Mouse (Mus musculus): ENCODE results near the gene Idnk. TPM values are rescaled to one million over a fixed set of nuclear protein-coding genes. Genes with fewer than 3 reads are reported as not detected.

Idnk gene
- polyA plus RNA-seq, 1 experiment from 2014 or later, result 62.7 TPM

GRCm38 (mm10) chr13:58122786-58123297 lies 34.6 kb upstream of the Idnk start:
- H3K9me3 ChIP-seq (ENCODE audit: control insufficient read depth, low read length), result no peaks in the 10 kb centered on the region
- H3K27ac ChIP-seq (ENCODE audit: low read depth, low read length), result no peak overlapping the region
- H3K27me3 ChIP-seq (ENCODE audit: control insufficient read depth, insufficient read depth, low read length), result no peaks in the 10 kb centered on the region
- WGBS, result 45% methylated on average over 10 of the region's 10 CpGs
- no peaks in the 10 kb centered on the region for H3K36me3 ChIP-seq (ENCODE audit: control insufficient read depth, insufficient read depth, low read length)
- H3K9ac ChIP-seq (ENCODE audit: low read depth, low read length), result no peak overlapping the region
- H3K4me2 ChIP-seq (replicated peaks; ENCODE audit: low read depth, low read length), result no peak overlapping the region
- H3K4me3 ChIP-seq (ENCODE audit: low read depth, low read length), result no peak overlapping the region
- ATAC-seq (ENCODE audit: low FRiP score), result no peak
- H3K4me1 ChIP-seq (replicated peaks; ENCODE audit: control insufficient read depth, insufficient read depth, low read length), result peaks cover 3% of the 10 kb centered on the region; the same call in 1 of the 2 replicates
- DNase-seq (ENCODE audit: low spot score), result no peak

- WGBS, result 58% methylated on average over 8 of the region's 8 CpGs
- no peak overlapping the region; the same call in 1 of the 2 replicates for H3K4me2 ChIP-seq (replicated peaks; ENCODE audit: low read depth, low read length)
- no peaks in the 10 kb centered on the region for H3K36me3 ChIP-seq (ENCODE audit: control insufficient read depth, insufficient read depth, low read length)
- no peaks in the 10 kb centered on the region for H3K27me3 ChIP-seq (ENCODE audit: control insufficient read depth, insufficient read depth, low read length)
- no peak for ATAC-seq (ENCODE audit: low FRiP score)
- H3K9me3 ChIP-seq (ENCODE audit: control insufficient read depth, low read length), result no peaks in the 10 kb centered on the region
- DNase-seq (ENCODE audit: low spot score), result no peak
- peaks cover 3% of the 10 kb centered on the region; the same call in 1 of the 2 replicates for H3K4me1 ChIP-seq (replicated peaks; ENCODE audit: control insufficient read depth, insufficient read depth, low read length)
- H3K27ac ChIP-seq (ENCODE audit: low read depth, low read length), result no peak overlapping the region
- H3K4me3 ChIP-seq (ENCODE audit: low read depth, low read length), result no peak overlapping the region
- no peak overlapping the region for H3K9ac ChIP-seq (ENCODE audit: low read depth, low read length)
These were observed 34.1 kb upstream of the Idnk start for GRCm38 (mm10) chr13:58123381-58123780.

GRCm38 (mm10) chr13:58124278-58124677 lies 33.2 kb upstream of the Idnk start:
- Histone ChIP-seq H3K4me3 (ENCODE audit: low read depth, low read length) (no peak overlapping the region), H3K27ac (ENCODE audit: low read depth, low read length) (no peak overlapping the region), H3K27me3 (ENCODE audit: control insufficient read depth, insufficient read depth, low read length) (no peaks in the 10 kb centered on the region), H3K36me3 (ENCODE audit: control insufficient read depth, insufficient read depth, low read length) (no peaks in the 10 kb centered on the region), H3K9ac (ENCODE audit: low read depth, low read length) (no peak overlapping the region), H3K4me2 (replicated peaks; ENCODE audit: low read depth, low read length) (no peak overlapping the region), H3K9me3 (ENCODE audit: control insufficient read depth, low read length) (no peaks in the 10 kb centered on the region), H3K4me1 (replicated peaks; ENCODE audit: control insufficient read depth, insufficient read depth, low read length) (peaks cover 3% of the 10 kb centered on the region; the same call in 1 of the 2 replicates)
- DNase-seq (ENCODE audit: low spot score) (no peak), ATAC-seq (ENCODE audit: low FRiP score) (no peak)
- WGBS, result 92% methylated on average over 3 of the region's 3 CpGs

DNA sequence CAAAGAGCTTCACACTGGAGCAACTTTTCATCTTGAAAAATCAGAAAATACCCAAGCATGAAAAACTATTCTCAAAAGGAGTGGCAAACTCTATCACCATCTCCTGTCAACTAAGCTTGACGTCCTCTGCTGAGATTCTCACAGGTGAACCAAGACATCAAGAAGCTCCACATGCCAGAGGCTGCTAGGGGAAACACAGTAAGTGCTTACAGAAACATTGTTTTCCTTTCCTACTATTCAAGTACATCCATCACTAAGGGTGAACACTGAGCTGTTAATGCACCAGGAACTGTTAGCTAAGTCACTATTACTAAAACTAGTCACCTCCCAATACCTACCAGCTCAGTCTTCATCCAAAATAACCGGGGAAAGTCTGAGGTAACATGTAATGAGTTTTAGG lies 32.5 kb upstream of the Idnk start:
- DNase-seq (ENCODE audit: low spot score), result no peak
- no peak overlapping the region for H3K4me3 ChIP-seq (ENCODE audit: low read depth, low read length)
- H3K4me2 ChIP-seq (replicated peaks; ENCODE audit: low read depth, low read length), result no peak overlapping the region

DNA sequence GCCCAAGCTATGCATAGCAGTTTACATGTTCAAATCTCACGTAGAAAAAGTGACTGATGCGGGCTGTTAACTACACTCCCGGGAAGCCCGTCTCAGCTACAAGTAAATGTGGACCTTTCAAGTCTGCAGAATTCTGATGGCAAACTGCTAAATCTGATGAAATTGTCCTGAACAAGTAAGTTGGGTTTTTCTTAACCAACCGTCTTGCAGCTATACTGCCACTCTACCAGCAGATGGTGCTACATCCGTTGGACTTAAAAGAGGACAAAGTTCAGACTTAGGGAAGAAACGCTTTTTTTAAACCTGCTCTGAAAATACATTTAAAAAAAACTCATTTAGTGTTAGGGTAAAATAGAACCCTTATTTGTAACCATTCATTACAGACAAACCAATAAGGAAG lies 31.3 kb upstream of the Idnk start:
- Histone ChIP-seq H3K27me3 (ENCODE audit: control insufficient read depth, insufficient read depth, low read length) (no peaks in the 10 kb centered on the region), H3K9me3 (ENCODE audit: control insufficient read depth, low read length) (no peaks in the 10 kb centered on the region), H3K27ac (ENCODE audit: low read depth, low read length) (no peak overlapping the region), H3K4me3 (ENCODE audit: low read depth, low read length) (peak overlapping the region; percentile 98), H3K9ac (ENCODE audit: low read depth, low read length) (no peak overlapping the region), H3K36me3 (ENCODE audit: control insufficient read depth, insufficient read depth, low read length) (no peaks in the 10 kb centered on the region), H3K4me1 (replicated peaks; ENCODE audit: control insufficient read depth, insufficient read depth, low read length) (peaks cover 3% of the 10 kb centered on the region; the same call in 1 of the 2 replicates), H3K4me2 (replicated peaks; ENCODE audit: low read depth, low read length) (peak overlapping the region; percentile 47)
- no peak for ATAC-seq (ENCODE audit: low FRiP score)
- peak; percentile 78 for DNase-seq (ENCODE audit: low spot score)
- 37% methylated on average over 7 of the region's 7 CpGs for WGBS

More for the DNA sequence above, 32.5 kb upstream of the Idnk start:
- ATAC-seq (ENCODE audit: low FRiP score), result no peak
- H3K4me1 ChIP-seq (replicated peaks; ENCODE audit: control insufficient read depth, insufficient read depth, low read length), result peaks cover 3% of the 10 kb centered on the region; the same call in 1 of the 2 replicates
- WGBS, result 63% methylated on average over 2 of the region's 2 CpGs
- H3K9me3 ChIP-seq (ENCODE audit: control insufficient read depth, low read length), result no peaks in the 10 kb centered on the region
- H3K27me3 ChIP-seq (ENCODE audit: control insufficient read depth, insufficient read depth, low read length), result no peaks in the 10 kb centered on the region
- no peaks in the 10 kb centered on the region for H3K36me3 ChIP-seq (ENCODE audit: control insufficient read depth, insufficient read depth, low read length)
- no peak overlapping the region for H3K27ac ChIP-seq (ENCODE audit: low read depth, low read length)
- H3K9ac ChIP-seq (ENCODE audit: low read depth, low read length), result no peak overlapping the region

DNA sequence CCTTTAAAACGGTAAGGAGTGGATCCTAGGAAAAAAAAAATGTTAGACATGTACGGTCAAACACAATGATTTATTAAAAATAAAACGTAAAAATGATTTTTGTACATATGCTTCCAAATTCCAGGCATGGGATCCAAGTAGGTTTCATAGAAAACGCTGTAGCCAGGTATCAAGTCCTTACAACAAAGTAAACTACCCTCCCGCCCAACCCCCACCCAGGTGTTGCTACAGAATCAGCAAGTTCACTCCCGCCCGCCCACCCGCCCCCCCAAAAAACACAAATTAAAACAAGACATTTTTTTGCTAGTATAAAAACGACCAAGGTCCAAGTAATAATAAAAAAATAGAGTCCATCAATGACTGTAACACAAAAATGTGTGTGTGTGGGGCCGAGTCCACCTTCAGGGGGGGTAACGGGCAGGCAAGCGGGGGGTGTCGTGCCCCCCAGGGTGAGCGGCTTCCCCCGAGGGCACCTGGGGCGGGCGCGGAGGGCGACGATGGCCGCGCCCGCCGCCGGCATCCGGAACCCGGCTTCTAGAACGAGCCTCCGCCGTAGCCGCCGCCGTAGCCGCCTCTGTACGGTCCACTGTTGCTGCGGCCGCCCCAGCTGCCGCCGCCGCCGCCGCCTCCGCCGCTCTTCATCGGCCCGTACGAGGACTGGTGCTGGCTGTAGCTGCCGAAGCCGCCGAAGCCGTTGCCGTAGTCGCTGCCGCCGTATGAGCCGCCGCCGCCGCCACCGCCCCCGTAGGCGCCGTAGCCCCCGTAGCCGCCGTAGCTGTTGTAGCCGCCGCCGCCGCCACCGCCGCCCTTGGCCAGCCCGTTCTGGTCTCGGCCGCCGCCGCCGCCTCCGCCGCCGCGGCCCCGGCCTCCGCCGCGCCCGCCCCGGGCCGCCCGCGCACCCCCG lies 30.3 kb upstream of the Idnk start:
- H3K9me3 ChIP-seq (ENCODE audit: control insufficient read depth, low read length), result no peaks in the 10 kb centered on the region
- no peaks in the 10 kb centered on the region for H3K27me3 ChIP-seq (ENCODE audit: control insufficient read depth, insufficient read depth, low read length)
- DNase-seq (ENCODE audit: low spot score), result peak; percentile 56
- peaks cover 3% of the 10 kb centered on the region; the same call in 1 of the 2 replicates for H3K4me1 ChIP-seq (replicated peaks; ENCODE audit: control insufficient read depth, insufficient read depth, low read length)
- peak overlapping the region; percentile 98 for H3K4me3 ChIP-seq (ENCODE audit: low read depth, low read length)
- peak overlapping the region; percentile 47 for H3K4me2 ChIP-seq (replicated peaks; ENCODE audit: low read depth, low read length)
- under 1% methylated on average over 52 of the region's 92 CpGs for WGBS
- H3K9ac ChIP-seq (ENCODE audit: low read depth, low read length), result peak overlapping the region; percentile 99
- peak overlapping the region; percentile 97 for H3K27ac ChIP-seq (ENCODE audit: low read depth, low read length)
- ATAC-seq (ENCODE audit: low FRiP score), result no peak
- H3K36me3 ChIP-seq (ENCODE audit: control insufficient read depth, insufficient read depth, low read length), result no peaks in the 10 kb centered on the region

GRCm38 (mm10) chr13:58127766-58128361 lies 29.6 kb upstream of the Idnk start:
- H3K27ac ChIP-seq (ENCODE audit: low read depth, low read length), result peak overlapping the region; percentile 97
- H3K4me1 ChIP-seq (replicated peaks; ENCODE audit: control insufficient read depth, insufficient read depth, low read length), result peaks cover 3% of the 10 kb centered on the region; the same call in 1 of the 2 replicates
- DNase-seq (ENCODE audit: low spot score), result peak; percentile 73
- no peaks in the 10 kb centered on the region for H3K9me3 ChIP-seq (ENCODE audit: control insufficient read depth, low read length)
- under 1% methylated on average over 61 of the region's 81 CpGs for WGBS
- H3K4me2 ChIP-seq (replicated peaks; ENCODE audit: low read depth, low read length), result peak overlapping the region; percentile 47
- H3K27me3 ChIP-seq (ENCODE audit: control insufficient read depth, insufficient read depth, low read length), result no peaks in the 10 kb centered on the region
- peak overlapping the region; percentile 98 for H3K4me3 ChIP-seq (ENCODE audit: low read depth, low read length)
- ATAC-seq (ENCODE audit: low FRiP score), result peak; percentile 55
- peak overlapping the region; percentile 99 for H3K9ac ChIP-seq (ENCODE audit: low read depth, low read length)
- no peaks in the 10 kb centered on the region for H3K36me3 ChIP-seq (ENCODE audit: control insufficient read depth, insufficient read depth, low read length)

- H3K9me3 ChIP-seq (ENCODE audit: control insufficient read depth, low read length), result no peaks in the 10 kb centered on the region
- peak within 1 kb of the TSS; percentile 99 for H3K9ac ChIP-seq (ENCODE audit: low read depth, low read length)
- DNase-seq (ENCODE audit: low spot score) (peak; percentile 95), ATAC-seq (ENCODE audit: low FRiP score) (peak; percentile 96)
- peak within 1 kb of the TSS; percentile 97 for H3K27ac ChIP-seq (ENCODE audit: low read depth, low read length)
- H3K4me3 ChIP-seq (ENCODE audit: low read depth, low read length), result peak within 1 kb of the TSS; percentile 98
- H3K4me2 ChIP-seq (replicated peaks; ENCODE audit: low read depth, low read length), result peak within 1 kb of the TSS; percentile 61
- 0% methylated on average over 30 of the region's 62 CpGs for WGBS
- H3K27me3 ChIP-seq (ENCODE audit: control insufficient read depth, insufficient read depth, low read length), result no peaks in the 10 kb centered on the region
- no peaks in the 10 kb centered on the region for H3K36me3 ChIP-seq (ENCODE audit: control insufficient read depth, insufficient read depth, low read length)
- peaks cover 3% of the 10 kb centered on the region; the same call in 1 of the 2 replicates for H3K4me1 ChIP-seq (replicated peaks; ENCODE audit: control insufficient read depth, insufficient read depth, low read length)
These were observed 29.1 kb upstream of the Idnk start, which contains the start of gene Hnrnpa0 for GRCm38 (mm10) chr13:58128396-58128767. Gene Hnrnpa0 (minus strand): TSS chr13:58128556.

All from hindbrain, embryonic 11.5 days (tissue).